Mouse (Mus musculus) erythroblast, embryonic 14.5 days (primary cell): ENCODE results near the gene Osgepl1.

ENCODE experiments used
- GATA1 ChIP-seq: IDR thresholded peaks from 2 replicates; pipeline ENCODE4 v1.6.1; 2012; ENCODE audit warnings: low read length, inconsistent platforms, mixed read lengths
- TAL1 ChIP-seq: IDR thresholded peaks from 3 replicates; pipeline ENCODE4 v1.6.1; 2012; ENCODE audit warnings: low read length, inconsistent platforms, mixed read lengths

- TF ChIP-seq GATA1 (no peak), TAL1 (no peak)
Observed at GRCm38 (mm10) chr1:53335465-53335864, 22.0 kb downstream of the Osgepl1 start.
